Mouse (Mus musculus): ENCODE measurements around the gene Kcns1. TPM values are rescaled to one million over a fixed set of nuclear protein-coding genes. Genes with fewer than 3 reads are reported as not detected.

Kcns1 gene
- polyA plus RNA-seq, 1 experiment: 0.12 TPM

GRCm38 (mm10) chr2:164115531-164115930 is 55.4 kb downstream of the Kcns1 start:
- TF ChIP-seq CTCF (IDR thresholded peaks at IDR 0.05; ENCODE audit: extremely low read depth, insufficient read depth, insufficient read length, insufficient replicate concordance) (no peak), POLR2A (IDR thresholded peaks at IDR 0.05; ENCODE audit: low read depth, low read length) (no peak)
- no peak for DNase-seq (ENCODE audit: low read depth in 1 of 2, low spot score in 2 of 2)
- no peaks in the 10 kb centered on the region for H3K4me1 ChIP-seq (ENCODE audit: control insufficient read depth, insufficient read depth, insufficient read length)
- H3K4me3 ChIP-seq (ENCODE audit: extremely low read depth, insufficient read depth, insufficient read length): no peak overlapping the region
- no peaks in the 10 kb centered on the region for H3K27me3 ChIP-seq (ENCODE audit: control insufficient read depth, insufficient read depth, low read length)
- peaks cover 39% of the 10 kb centered on the region for H3K36me3 ChIP-seq (ENCODE audit: control insufficient read depth, insufficient read depth, low read length)
- H3K27ac ChIP-seq (ENCODE audit: insufficient read depth, low read length): no peak overlapping the region
- 91% methylated on average over 10 of the region's 10 CpGs for WGBS

GRCm38 (mm10) chr2:164114051-164114450 is 56.9 kb downstream of the Kcns1 start:
- H3K36me3 ChIP-seq (ENCODE audit: control insufficient read depth, insufficient read depth, low read length): peaks cover 29% of the 10 kb centered on the region
- 78% methylated on average over 6 of the region's 6 CpGs for WGBS

More at GRCm38 (mm10) chr2:164114051-164114450, 56.9 kb downstream of the Kcns1 start:
- TF ChIP-seq CTCF (IDR thresholded peaks at IDR 0.05; ENCODE audit: extremely low read depth, insufficient read depth, insufficient read length, insufficient replicate concordance) (no peak), POLR2A (IDR thresholded peaks at IDR 0.05; ENCODE audit: low read depth, low read length) (no peak)
- no peak overlapping the region for H3K27ac ChIP-seq (ENCODE audit: insufficient read depth, low read length)
- DNase-seq (ENCODE audit: low read depth in 1 of 2, low spot score in 2 of 2): no peak
- no peaks in the 10 kb centered on the region for H3K4me1 ChIP-seq (ENCODE audit: control insufficient read depth, insufficient read depth, insufficient read length)
- no peak overlapping the region for H3K4me3 ChIP-seq (ENCODE audit: extremely low read depth, insufficient read depth, insufficient read length)
- H3K27me3 ChIP-seq (ENCODE audit: control insufficient read depth, insufficient read depth, low read length): no peaks in the 10 kb centered on the region

Other genes starting within 250 kb of the Kcns1 start
- gene Ywhab, start 176.2 kb downstream of the Kcns1 start, polyA plus RNA-seq (2012; rRNA removed): 24.0 and 26.4 TPM in 2 replicates
- 0.23 and 0.69 TPM in 2 replicates for gene Pabpc1l, start 145.7 kb downstream of the Kcns1 start, polyA plus RNA-seq (2012; rRNA removed)
- 31.6 and 36.9 TPM in 2 replicates for gene Stk4, start 100.8 kb downstream of the Kcns1 start, polyA plus RNA-seq (2012; rRNA removed)
- gene Tomm34, start 99.9 kb downstream of the Kcns1 start, polyA plus RNA-seq (2012; rRNA removed): 51.7 and 66.0 TPM in 2 replicates
- gene Wfdc5, start 11.6 kb upstream of the Kcns1 start, polyA plus RNA-seq (2012; rRNA removed): not detected in 2 replicates
- gene Wfdc12, start 19.5 kb upstream of the Kcns1 start, polyA plus RNA-seq (2012; rRNA removed): not detected in 2 replicates
- not detected in 2 replicates for gene Wfdc15a, start 29.0 kb upstream of the Kcns1 start, polyA plus RNA-seq (2012; rRNA removed)
- gene Wfdc15b, start 50.5 kb upstream of the Kcns1 start, polyA plus RNA-seq (2012; rRNA removed): 0.16 TPM in 1 of 2 replicates, not detected in the other
- gene Svs2, start 67.4 kb upstream of the Kcns1 start, polyA plus RNA-seq (2012; rRNA removed): not detected in 2 replicates
- gene Svs3b, start 85.5 kb upstream of the Kcns1 start, polyA plus RNA-seq (2012; rRNA removed): not detected in 2 replicates
- gene Svs4, start 107.3 kb upstream of the Kcns1 start, polyA plus RNA-seq (2012; rRNA removed): not detected in 2 replicates
- gene Svs3a, start 118.2 kb upstream of the Kcns1 start, polyA plus RNA-seq (2012; rRNA removed): not detected in 2 replicates
- not detected in 2 replicates for gene Svs6, start 145.6 kb upstream of the Kcns1 start, polyA plus RNA-seq (2012; rRNA removed)
- not detected in 2 replicates for gene Svs5, start 161.6 kb upstream of the Kcns1 start, polyA plus RNA-seq (2012; rRNA removed)
- 33.5 and 77.7 TPM in 2 replicates for gene Slpi, start 218.0 kb upstream of the Kcns1 start, polyA plus RNA-seq (2012; rRNA removed)
- 19.0 and 39.4 TPM in 2 replicates for gene Rbpjl, start 232.0 kb upstream of the Kcns1 start, polyA plus RNA-seq (2012; rRNA removed)
- 0.82 and 1.2 TPM in 2 replicates for gene Matn4, start 234.0 kb upstream of the Kcns1 start, polyA plus RNA-seq (2012; rRNA removed)